Mouse (Mus musculus): Measurements from ENCODE around the gene Anxa7.

DNA sequence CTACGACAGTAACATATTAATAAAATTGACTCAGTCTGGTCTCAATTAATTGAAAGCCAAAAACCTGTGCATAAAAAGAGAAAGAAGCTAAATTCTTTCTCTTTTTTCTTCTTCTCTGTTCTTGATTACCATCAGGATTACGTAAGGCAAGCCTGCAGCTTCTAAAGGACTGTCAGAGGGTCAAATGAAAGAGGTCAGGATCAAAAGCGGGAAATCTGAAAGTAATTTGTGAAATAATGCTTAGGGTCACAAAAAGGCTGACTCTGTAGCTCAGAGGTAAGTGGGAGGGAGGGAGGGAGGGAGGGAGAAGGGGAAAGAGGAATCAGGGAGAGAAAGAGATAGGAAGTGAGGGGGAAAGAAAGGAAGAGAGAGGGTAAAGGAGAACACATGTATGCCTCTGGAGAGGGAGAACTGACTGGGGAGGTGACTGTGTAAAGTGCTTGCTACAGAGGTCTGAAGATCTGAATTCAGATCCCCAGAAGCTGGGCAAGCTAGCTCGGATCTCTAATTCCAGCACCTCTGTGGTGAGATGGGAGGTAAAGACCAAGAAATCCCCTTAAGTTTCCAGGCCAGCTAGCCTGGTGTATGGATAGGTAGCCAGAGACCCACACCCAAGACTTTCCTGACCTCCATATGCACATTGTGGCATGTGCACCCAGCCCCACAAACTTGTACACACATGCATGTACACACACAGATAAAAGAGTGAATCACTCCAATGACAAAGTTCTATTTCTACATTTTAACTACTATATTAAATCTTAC lies 2.5 kb downstream of the Anxa7 start:
- TF ChIP-seq CTCF (IDR thresholded peaks at IDR 0.05; ENCODE audit: low read depth) (no peak), EP300 (IDR thresholded peaks at IDR 0.05; ENCODE audit: low read depth) (no peak)
